Mouse (Mus musculus) urinary bladder, postnatal 36 days (tissue): ENCODE results near the gene Lasp1.
"Not testable (repeated sequence)": the region's sequence is repeated elsewhere in the genome, so short reads cannot be mapped to it uniquely, and the experiment has no call there.

Experiments used
- DNase-seq, 2 experiments: peaks; one replicate each; pipeline ENCODE4 v3.0.0; 2022; ENCODE audit warnings: low spot score in 2 of 2, mixed read lengths in 1 of 2

Gene Lasp1

DNA sequence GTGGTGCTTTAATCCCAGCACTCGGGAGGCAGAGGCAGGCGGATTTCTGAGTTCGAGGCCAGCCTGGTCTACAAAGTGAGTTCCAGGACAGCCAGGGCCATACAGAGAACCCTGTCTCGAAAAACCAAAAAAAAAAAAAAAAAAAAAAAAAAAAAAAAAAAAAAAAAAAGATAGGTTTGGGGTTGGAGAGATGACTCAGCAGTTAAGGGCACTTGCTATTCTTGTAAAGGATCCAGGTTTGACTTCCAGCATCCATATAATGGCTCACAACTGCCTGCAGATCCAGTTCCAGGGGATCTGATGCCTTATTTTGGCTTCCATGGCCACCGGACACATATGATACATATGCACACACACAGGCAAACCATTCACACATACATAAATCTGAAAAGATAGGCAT, 73.6 kb downstream of the Lasp1 start:
- not testable (repeated sequence) for DNase-seq

DNA sequence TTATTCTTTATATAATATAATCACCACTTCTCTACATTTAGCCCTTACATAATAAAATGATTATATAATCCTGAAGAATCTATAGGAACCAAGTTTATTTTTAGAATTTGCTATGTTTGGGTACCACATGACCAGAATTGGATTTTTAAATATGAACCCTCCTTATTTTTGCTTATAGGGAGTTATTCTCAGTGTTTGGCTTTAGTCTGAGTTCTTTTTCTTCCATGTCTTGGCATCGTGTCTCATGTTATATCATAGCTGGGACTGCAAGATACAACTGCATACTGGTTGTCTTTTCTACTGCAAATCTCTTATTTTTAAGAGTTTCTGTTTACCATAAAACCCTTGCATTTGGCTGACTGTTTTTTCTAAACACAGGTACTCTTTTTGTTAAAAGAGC, 75.6 kb downstream of the Lasp1 start:
- DNase-seq: no peak

DNA sequence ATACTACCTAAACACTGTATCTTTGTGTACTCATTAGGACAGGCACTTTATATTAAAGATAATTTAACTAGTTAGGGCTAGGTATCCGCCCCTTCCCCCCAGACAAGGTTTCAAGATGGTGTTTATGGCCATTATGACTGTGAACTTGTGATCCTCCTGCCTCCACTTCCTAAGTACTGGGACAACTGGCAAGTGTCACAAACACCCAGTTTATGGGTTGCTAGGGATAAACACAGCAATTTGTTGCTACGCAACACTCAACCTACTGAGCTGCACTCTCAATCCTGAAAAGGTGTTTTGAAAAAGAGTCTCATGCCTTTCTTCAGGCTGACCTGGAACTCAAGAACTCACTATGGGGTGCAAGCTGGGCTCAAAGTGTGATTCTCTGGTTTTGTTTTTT, 78.5 kb downstream of the Lasp1 start:
- DNase-seq: no peak

DNA sequence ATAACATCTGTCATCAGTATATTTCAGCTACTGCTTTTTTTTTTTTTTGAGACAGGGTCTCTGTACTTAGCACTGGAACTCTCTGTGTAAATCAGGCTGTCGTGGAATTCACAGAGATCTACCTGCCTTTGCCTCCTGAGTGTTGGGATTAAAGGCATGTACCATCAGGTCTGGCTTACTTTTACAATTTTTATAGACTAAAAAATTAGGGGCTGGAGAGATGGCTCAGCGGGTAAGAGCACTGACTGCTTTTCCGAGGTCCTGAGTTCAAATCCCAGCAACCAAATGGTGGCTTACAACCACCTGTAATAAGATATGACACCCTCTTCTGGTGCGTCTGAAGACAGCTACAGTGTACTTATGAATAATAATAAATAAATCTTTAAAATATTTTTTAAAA, 81.6 kb downstream of the Lasp1 start:
- DNase-seq: no peak

DNA sequence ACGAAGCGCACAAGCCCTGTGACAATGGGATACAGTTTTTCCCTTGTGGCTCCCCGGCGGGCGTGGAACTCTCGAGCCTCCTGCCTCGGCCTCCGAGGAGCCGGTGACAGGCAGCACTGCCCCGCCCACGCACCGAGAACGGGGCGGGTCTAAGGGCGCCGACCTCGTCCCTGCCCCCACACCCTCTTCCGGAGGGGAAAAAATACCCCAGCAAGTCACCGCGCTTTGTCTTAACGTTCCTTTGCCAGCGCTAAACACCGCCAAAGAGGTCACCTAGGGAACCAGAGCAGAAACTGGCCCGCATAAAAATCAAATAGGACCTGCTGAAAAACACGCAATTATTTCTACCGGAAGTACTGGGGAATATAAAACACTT, 84.7 kb downstream of the Lasp1 start:
- peak; percentile 39 to 60 for DNase-seq

DNA sequence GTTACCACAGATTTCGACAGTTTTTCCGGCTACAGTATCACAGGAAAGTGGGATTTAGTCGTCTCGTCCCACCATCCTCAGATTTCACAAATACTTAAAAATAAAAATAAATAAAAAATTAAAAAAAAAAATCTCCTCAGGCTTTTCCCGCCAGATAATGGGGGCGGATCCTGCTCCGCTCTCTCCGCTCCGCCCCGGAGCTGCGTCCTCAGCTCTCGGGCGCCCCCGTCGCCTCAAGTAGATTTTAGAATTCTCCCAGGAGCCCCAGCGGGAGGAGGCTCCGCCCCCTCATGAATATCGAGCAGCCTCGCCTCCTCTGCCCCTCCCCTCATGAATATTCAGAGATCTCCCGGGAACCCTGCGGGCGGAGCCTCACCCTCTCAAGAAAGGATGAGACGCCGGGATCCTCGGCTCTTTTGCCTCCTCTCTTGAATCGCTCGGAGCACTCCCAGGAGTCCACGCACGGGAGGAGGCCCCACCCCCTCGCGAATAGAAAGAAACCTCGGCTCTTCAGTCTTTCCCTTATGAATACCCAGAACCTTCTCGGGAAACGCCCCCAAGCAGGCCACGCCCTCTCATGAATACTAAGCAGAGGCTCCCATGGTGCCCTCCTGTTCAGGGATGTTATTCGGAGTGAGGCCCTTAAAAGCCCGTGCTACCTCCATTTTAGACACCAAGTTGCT, 85.3 kb downstream of the Lasp1 start, which contains the start of gene Fbxo47:
Gene Fbxo47, minus strand, starts transcription at position 237 of the 683 bp plus-strand sequence.
- peak; percentile 94 to 96 for DNase-seq

DNA sequence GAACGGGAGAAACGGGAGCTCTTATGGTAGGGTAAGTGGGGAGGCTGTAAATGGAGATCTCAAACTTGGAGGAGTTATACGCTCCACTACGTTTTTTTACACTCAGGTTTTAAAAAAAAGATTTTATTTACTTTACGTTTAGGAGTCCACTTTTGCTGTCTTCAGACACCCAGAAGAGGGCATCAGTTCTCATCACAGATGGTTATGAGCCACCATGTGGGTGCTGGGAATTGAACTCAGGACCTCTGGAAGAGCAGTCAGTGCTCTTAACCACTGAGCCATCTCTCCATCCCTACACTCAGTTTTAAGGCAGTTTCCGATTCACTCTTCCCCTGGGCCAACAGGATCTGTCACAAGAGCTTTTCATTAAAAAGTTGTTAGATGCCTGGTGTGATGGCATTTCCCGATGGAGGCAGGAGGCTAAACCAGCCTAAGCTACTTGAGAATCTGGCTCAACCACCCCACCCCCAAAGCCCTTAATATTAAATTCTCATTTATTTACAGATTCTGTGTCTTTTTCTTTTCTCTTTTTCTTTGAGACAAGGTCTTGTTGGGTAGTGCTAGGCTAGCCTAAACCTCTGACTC, 85.9 kb downstream of the Lasp1 start:
- no peak for DNase-seq

DNA sequence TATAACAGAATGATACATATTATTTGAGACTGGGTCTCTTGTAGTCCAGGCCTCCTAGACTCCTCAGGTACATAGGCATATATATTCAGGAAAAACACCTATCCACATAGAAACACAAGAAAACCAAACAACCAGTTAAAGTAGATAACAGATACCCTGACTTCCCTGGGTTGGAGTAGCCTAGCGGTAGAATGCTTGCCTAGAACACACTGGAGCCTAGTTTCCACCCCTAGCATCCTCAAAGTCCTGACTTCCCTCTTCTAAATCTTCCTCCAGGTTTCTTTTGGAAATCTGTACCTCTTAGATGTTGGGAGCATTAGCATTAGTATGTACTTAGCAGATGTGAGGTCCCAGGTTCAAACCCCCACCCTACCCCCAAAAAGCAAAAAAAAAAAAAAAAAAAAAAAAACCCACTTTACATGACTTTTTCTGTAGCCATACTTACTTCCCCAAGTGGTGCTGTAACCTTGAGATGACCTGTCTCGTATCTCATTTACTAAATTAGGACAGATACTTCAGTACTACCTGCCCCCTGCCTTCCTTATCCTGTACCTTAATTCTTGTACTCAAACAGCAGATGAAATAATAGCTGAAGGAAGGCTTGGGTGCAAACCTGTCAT, 86.6 kb downstream of the Lasp1 start:
- no peak for DNase-seq
